Mouse (Mus musculus): ENCODE results near the gene Aplp2. TPM values are rescaled to one million over a fixed set of nuclear protein-coding genes. Genes with fewer than 3 reads are reported as not detected.

Aplp2 gene
- 210 and 227 TPM in 2 replicates for polyA plus RNA-seq (2015; fragmentation: Nextera tagmentation; extraction: Ambion mirVana)

DNA sequence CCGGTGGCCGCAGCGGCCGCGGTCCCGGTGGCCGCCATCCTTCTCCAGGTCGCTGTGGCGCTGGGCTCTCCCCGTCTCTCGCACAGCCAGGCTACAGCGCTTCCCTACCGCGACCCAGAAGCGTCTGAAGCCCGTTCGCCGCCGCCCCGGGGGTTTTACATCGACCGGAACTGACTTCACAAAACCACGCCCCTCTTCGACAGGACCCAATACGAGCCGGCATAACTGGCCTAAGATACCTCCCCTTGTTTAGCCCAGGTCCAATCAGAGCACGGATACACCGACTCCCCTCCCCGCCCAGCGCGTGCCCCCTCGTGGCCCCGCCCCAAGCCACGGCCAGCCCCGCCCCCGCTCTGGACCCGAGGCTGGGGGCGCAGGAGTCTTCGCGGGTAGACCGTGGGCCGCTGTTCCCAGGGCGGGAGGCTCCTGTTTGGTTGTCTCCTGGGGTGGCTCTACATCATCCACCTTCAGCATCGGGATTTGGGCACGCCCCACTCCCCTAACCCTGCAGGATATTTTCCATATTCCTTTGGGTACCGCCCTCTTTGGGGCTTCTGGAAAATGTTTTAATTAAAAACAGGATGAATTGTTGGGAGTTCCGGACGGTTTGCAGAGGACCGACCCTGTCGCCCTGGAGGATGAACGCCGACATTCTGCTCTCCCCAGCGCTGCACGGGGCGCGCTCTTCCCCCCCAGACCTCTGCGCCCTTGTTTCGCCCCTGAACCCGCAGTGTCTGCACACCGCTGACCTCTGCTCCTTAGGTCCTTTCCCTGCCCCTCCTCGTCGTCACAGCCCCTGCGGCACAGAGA is at the start of gene Aplp2:
TSS of gene Aplp2 (minus strand) at position 126 of the 810 bp plus-strand sequence.
- ATAC-seq (replicated peaks) = peak; percentile 100
- under 1% methylated on average over 63 of the region's 63 CpGs for WGBS
- H3K4me2 ChIP-seq (replicated peaks) = peak within 1 kb of the TSS; percentile 81

DNA sequence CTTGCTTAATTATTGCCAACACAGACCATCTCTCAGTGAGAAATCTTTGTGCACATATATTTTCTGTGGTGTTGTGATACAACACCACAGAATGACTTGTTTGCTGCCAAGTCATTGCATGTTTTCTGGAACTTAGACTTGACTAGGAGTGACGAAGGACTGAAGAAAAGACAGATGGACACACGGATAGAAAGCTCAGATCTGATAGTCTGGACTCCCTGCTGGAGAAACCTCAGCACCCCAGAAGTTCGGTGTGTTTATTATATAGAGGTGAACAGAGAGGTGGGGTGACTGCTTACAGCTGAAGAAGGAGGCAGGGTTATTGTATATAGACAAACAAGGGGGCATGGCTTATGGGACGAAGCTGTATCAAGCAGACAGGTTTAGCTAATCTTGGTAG is 48.6 kb upstream of the Aplp2 start:
- no peaks in the 10 kb centered on the region for H3K9me3 ChIP-seq
- no peaks in the 10 kb centered on the region for H3K36me3 ChIP-seq
- H3K27me3 ChIP-seq = no peaks in the 10 kb centered on the region
- H3K4me3 ChIP-seq = no peak overlapping the region
- H3K27ac ChIP-seq (replicated peaks) = no peak overlapping the region
- H3K4me2 ChIP-seq (replicated peaks) = no peak overlapping the region
- 80% methylated on average over 4 of the region's 4 CpGs for WGBS
- no peak overlapping the region for H3K9ac ChIP-seq (replicated peaks)
- no peak for ATAC-seq (replicated peaks)
- H3K4me1 ChIP-seq = no peaks in the 10 kb centered on the region

More for the DNA sequence above, at the start of gene Aplp2:
- H3K36me3 ChIP-seq = no peaks in the 10 kb centered on the region
- H3K4me1 ChIP-seq = peaks cover 32% of the 10 kb centered on the region
- H3K27me3 ChIP-seq = no peaks in the 10 kb centered on the region
- peak within 1 kb of the TSS; percentile 98 for H3K4me3 ChIP-seq
- peak within 1 kb of the TSS; percentile 93 for H3K27ac ChIP-seq (replicated peaks)
- H3K9me3 ChIP-seq = no peaks in the 10 kb centered on the region
- peak within 1 kb of the TSS; percentile 89 for H3K9ac ChIP-seq (replicated peaks)

DNA sequence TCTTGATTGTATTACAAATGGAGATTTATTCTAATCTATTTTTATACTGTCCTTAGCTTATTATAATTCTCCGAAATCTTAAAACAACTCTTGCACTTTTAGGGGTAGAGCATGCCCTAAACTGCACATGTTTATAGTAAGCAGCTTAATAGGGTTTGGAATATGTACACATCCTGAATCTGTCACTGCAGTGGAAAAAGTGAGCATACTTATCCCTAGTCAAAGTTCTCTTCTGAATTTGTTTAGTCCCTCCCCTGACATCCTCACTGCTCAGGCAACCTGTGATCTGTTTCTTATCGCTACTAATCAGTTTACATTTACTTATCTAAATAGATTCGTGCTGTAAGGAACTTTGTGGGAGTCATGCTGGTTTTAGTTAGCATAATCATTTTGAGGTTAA is 46.6 kb upstream of the Aplp2 start:
- H3K36me3 ChIP-seq = no peaks in the 10 kb centered on the region
- WGBS = 83% methylated on average over 3 of the region's 3 CpGs

DNA sequence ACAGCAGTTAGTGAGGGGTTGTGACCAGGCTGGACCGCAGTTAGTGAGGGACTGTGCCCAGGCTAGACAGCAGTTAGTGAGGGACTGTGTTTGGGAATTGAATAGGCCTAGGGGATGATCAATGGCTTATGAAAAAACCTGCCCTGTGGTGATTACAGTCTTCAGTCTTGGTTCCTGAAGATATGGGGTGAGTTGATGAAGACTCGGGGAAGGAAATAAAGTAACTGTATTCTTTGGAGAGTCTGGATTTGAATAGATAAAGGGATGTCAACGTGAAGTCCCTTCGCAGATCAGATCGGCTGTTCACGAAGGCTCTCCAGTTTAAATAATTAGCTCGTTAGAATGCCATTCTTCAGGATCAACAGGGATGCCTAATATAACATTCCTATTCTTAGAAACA is 44.3 kb upstream of the Aplp2 start:
- H3K9ac ChIP-seq (replicated peaks) = no peak overlapping the region
- no peaks in the 10 kb centered on the region for H3K9me3 ChIP-seq
- H3K4me2 ChIP-seq (replicated peaks) = no peak overlapping the region
- no peaks in the 10 kb centered on the region for H3K27me3 ChIP-seq
- H3K27ac ChIP-seq (replicated peaks) = no peak overlapping the region
- no peak overlapping the region for H3K4me3 ChIP-seq
- WGBS = 43% methylated on average over 7 of the region's 7 CpGs
- ATAC-seq (replicated peaks) = no peak
- H3K36me3 ChIP-seq = no peaks in the 10 kb centered on the region
- no peaks in the 10 kb centered on the region for H3K4me1 ChIP-seq

More for the DNA sequence above, 46.6 kb upstream of the Aplp2 start:
- Histone ChIP-seq H3K9ac (replicated peaks) (no peak overlapping the region), H3K4me1 (no peaks in the 10 kb centered on the region), H3K27ac (replicated peaks) (no peak overlapping the region), H3K27me3 (no peaks in the 10 kb centered on the region), H3K4me2 (replicated peaks) (no peak overlapping the region), H3K4me3 (no peak overlapping the region), H3K9me3 (no peaks in the 10 kb centered on the region)
- no peak for ATAC-seq (replicated peaks)

DNA sequence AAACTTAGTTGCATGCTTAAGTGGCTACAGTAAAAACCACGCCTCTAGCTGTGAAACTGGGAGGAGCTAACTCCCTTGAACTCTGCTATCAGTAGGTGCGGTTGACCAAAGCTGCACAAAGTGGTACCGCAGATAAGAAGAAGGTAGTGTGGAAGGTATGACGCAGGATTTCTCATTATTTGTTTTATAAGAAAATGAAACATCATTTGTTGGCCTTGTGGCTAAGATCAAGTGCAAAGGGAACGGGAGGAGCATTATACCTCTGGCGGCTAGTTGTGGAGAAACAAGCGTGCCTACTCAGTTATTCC is 43.0 kb upstream of the Aplp2 start:
- Histone ChIP-seq H3K4me1 (no peaks in the 10 kb centered on the region), H3K4me2 (replicated peaks) (no peak overlapping the region), H3K36me3 (no peaks in the 10 kb centered on the region), H3K9me3 (no peaks in the 10 kb centered on the region), H3K27me3 (no peaks in the 10 kb centered on the region), H3K27ac (replicated peaks) (no peak overlapping the region), H3K9ac (replicated peaks) (no peak overlapping the region), H3K4me3 (no peak overlapping the region)
- ATAC-seq (replicated peaks) = no peak
- 92% methylated on average over 7 of the region's 7 CpGs for WGBS

DNA sequence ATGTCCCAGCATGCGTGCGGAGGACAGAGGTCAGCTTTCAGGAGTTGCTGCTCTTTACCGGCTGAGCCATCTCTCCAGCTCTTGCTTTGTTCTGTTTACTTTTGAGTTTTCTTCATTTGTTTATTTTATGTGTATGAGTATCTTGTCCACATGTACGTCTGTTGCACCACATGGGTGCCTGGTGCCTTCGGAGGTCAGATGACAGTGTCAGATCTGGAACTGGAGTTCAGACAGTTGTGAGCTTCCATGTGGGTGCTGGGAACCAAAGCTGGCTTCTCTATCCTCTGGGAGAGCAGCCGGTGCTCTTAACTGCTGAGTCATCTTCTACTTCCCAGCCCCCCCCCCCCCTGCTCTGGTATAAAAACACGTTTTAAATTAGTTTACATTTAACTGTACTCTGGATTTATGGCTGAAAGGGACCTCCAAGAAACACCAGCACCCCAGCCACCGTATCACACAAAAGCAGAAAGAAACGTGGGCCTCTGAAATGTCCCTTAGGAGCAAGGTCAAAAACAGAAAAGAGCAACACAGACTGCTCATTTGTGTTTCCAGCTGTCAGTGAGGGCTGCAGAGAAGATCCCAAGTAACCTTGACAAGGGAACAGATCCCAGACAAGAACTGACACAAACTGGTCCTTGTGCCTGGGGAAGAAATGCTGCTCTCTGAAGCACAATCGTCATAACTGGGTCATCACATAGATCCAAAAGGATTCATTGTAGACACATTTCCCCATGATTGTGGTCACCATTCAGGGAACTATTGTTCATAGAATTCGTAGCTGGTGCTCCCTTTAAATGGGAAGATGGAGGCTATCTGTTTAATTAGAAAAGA is 42.5 kb upstream of the Aplp2 start:
- no peak overlapping the region for H3K27ac ChIP-seq (replicated peaks)
- 77% methylated on average over 11 of the region's 11 CpGs for WGBS
- H3K4me2 ChIP-seq (replicated peaks) = no peak overlapping the region

DNA sequence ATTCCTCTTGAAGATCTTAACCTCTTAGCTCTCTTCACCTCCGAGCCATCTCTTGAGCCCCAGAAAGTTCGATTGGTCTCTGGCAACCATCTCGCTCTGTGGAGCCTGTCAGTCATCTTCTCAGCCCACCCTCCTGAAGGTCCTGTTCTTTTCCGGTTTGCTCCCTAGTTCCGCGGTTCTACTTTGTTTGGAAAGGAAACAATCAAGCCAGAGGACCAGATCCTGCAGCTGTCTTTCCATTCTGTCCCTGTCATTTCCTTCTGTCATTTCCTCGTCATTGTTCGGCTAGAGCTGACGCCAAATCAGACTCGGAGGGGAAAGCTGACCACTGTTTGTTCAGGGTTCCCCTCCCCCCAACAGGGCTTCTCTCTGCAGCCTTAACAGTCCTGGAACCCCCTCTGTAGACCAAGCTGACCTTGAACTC is 41.7 kb upstream of the Aplp2 start:
- no peak for ATAC-seq (replicated peaks)

More for the DNA sequence above, 42.5 kb upstream of the Aplp2 start:
- Histone ChIP-seq H3K9me3 (no peaks in the 10 kb centered on the region), H3K9ac (replicated peaks) (no peak overlapping the region), H3K27me3 (no peaks in the 10 kb centered on the region), H3K4me3 (no peak overlapping the region), H3K4me1 (no peaks in the 10 kb centered on the region), H3K36me3 (no peaks in the 10 kb centered on the region)
- ATAC-seq (replicated peaks) = no peak

DNA sequence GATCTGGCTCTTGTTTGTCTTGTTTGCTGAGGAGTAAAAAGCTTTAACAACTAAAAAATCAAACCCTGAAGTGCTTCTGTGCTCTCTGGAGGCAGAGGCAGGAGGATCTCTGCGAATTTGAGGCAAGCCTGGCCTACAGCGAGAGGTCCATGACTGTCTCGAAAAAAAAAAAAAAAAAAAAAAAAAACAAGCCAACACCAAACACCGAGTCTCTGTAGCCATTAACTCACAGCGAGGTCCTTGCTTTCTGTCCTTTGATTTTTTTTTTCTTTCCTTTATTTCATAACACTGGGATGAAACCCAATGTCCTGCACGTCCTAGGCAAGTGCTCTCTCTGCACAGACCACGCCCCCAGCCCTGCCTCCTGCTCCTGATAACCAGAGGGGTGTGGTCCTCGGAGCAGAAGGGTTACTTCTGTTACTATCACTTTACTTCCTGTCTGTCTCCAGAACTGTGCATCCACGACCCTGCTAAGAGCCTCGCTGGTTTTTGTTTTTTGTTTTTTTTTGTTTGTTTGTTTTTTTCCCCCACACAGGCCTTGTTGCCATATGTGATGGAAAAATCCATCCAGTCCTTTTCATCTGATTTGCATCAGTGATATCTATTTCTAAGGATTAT is 40.7 kb upstream of the Aplp2 start:
- Histone ChIP-seq H3K4me3 (no peak overlapping the region), H3K4me1 (no peaks in the 10 kb centered on the region), H3K9me3 (no peaks in the 10 kb centered on the region), H3K27ac (replicated peaks) (no peak overlapping the region), H3K4me2 (replicated peaks) (no peak overlapping the region), H3K9ac (replicated peaks) (no peak overlapping the region), H3K27me3 (no peaks in the 10 kb centered on the region), H3K36me3 (no peaks in the 10 kb centered on the region)
- WGBS = 84% methylated on average over 10 of the region's 10 CpGs
- ATAC-seq (replicated peaks) = no peak

More for the DNA sequence above, 41.7 kb upstream of the Aplp2 start:
- H3K36me3 ChIP-seq = no peaks in the 10 kb centered on the region
- no peak overlapping the region for H3K27ac ChIP-seq (replicated peaks)
- no peak overlapping the region for H3K9ac ChIP-seq (replicated peaks)
- no peaks in the 10 kb centered on the region for H3K4me1 ChIP-seq
- 71% methylated on average over 10 of the region's 10 CpGs for WGBS
- H3K4me3 ChIP-seq = no peak overlapping the region
- H3K9me3 ChIP-seq = no peaks in the 10 kb centered on the region
- H3K27me3 ChIP-seq = no peaks in the 10 kb centered on the region
- no peak overlapping the region for H3K4me2 ChIP-seq (replicated peaks)

DNA sequence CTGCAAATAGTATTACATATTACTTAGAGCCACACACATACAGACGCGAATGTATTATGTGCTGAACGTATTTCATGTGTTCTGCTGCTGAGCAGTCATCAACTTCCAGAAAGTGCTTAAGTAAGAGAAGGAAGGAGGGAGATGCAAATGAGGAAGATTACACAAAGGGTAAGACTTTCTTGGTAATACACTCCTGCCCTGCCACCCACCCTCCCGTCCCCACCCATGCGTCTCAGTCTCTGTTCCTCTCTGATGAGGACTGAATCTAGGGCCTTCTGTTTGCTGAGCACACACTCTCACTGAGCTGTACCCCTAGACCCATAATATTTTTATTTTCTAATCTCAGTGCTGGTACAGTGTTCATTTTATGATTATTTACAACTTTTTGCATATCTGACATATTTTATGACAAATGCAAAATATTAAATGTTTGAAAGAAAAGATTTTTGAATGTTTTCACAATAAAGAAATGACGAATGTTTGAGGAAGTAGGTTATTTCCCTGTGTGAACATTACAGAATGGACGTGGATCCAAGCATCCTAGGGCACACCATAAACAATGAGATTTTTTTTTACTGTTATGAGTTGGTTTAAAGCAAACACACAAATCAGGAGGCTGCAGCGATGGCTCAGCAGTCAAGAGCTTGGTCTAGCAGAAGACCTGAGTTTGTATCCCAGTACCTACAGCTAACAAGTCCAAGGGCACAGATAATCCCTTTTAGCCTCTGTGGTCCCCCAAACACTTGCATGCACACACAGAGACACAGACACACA is 36.0 kb upstream of the Aplp2 start:
- 80% methylated on average over 8 of the region's 8 CpGs for WGBS
- Histone ChIP-seq H3K36me3 (no peaks in the 10 kb centered on the region), H3K27ac (replicated peaks) (no peak overlapping the region), H3K9me3 (no peaks in the 10 kb centered on the region), H3K4me3 (no peak overlapping the region), H3K9ac (replicated peaks) (no peak overlapping the region), H3K27me3 (no peaks in the 10 kb centered on the region), H3K4me2 (replicated peaks) (no peak overlapping the region), H3K4me1 (no peaks in the 10 kb centered on the region)
- no peak for ATAC-seq (replicated peaks)

DNA sequence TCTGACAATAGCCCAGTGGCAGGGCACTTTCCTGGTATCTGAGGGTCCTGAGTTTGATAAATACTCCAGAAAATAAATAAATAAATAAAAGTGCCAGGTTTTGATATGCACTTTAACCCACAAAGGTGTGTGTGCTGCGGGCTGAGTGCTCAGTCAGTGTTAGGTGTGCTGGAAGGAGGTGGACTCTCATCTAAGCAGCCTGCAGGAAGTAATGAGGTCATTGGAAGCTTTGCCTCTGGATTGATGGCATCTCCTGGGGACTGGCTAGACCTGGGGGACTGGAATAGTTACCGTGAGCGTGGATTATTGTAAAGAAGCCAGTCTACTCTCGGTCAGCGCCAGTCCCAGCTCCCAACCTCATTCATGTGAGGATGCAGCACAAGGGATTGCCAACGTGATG is 34.8 kb upstream of the Aplp2 start:
- Histone ChIP-seq H3K9ac (replicated peaks) (no peak overlapping the region), H3K4me3 (no peak overlapping the region), H3K36me3 (no peaks in the 10 kb centered on the region), H3K4me1 (no peaks in the 10 kb centered on the region), H3K9me3 (no peaks in the 10 kb centered on the region), H3K27ac (replicated peaks) (no peak overlapping the region), H3K4me2 (replicated peaks) (no peak overlapping the region), H3K27me3 (no peaks in the 10 kb centered on the region)
- no peak for ATAC-seq (replicated peaks)
- 74% methylated on average over 6 of the region's 6 CpGs for WGBS

DNA sequence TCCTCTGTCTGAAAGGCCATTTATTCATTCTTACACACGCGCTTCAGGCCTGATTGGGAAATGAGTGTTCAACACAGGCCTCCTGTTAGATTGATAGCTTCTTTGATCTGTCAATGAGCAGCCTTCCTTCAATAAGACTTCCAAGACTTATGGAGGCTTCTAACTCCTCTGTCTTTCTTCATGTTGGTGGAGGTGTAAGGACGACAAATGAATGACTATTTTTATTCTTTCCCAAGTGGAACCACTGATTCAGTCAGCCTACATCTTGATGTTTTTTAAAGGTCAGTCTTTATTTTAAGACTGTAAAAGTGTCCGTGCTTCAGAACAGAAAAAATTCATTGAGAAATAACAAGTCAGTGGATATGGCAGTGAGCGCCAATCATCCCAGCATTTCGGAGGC is 33.4 kb upstream of the Aplp2 start:
- no peak overlapping the region for H3K4me3 ChIP-seq
- H3K36me3 ChIP-seq = no peaks in the 10 kb centered on the region
- no peak for ATAC-seq (replicated peaks)
- no peak overlapping the region for H3K27ac ChIP-seq (replicated peaks)
- 88% methylated on average over 6 of the region's 6 CpGs for WGBS
- H3K9ac ChIP-seq (replicated peaks) = no peak overlapping the region
- H3K4me1 ChIP-seq = no peaks in the 10 kb centered on the region
- no peak overlapping the region for H3K4me2 ChIP-seq (replicated peaks)
- no peaks in the 10 kb centered on the region for H3K9me3 ChIP-seq
- H3K27me3 ChIP-seq = no peaks in the 10 kb centered on the region

Measured in forebrain, embryonic 15.5 days (tissue).